ENCODE assay signal across 8 mouse cellular contexts in genomic region chr19:10555624-10556510, GRCm38 (mm10). TPM values are rescaled to one million over a fixed set of nuclear protein-coding genes. Genes with fewer than 3 reads are reported as not detected.
DNase-seq lines count a peak whose midpoint lies in the region; ATAC-seq and TF ChIP-seq lines count a peak whose summit lies in the region.

Gene Tmem216, minus strand, starts transcription at chr19:10556238.

- H3K79me2 ChIP-seq in C2C12 (ENCODE audit: control insufficient read depth, insufficient read depth): peaks cover 5% of the 10 kb centered on the region

- peak within 1 kb of the TSS; percentile 40 for H3ac ChIP-seq in C2C12 (ENCODE audit: control insufficient read depth, insufficient read length, low read depth)

- H3K4me2 ChIP-seq in heart, embryonic 12.5 days: peak within 1 kb of the TSS; percentile 81
- H3K4me2 ChIP-seq in liver, embryonic 12.5 days: peak within 1 kb of the TSS; percentile 92
- H3K4me2 ChIP-seq in stomach, embryonic 15.5 days: peak within 1 kb of the TSS; percentile 65

- H3K9me3 ChIP-seq in erythroblast, embryonic 14.5 days (ENCODE audit: control insufficient read depth, low read length): no peaks in the 10 kb centered on the region
- H3K9me3 ChIP-seq in heart, embryonic 12.5 days (replicated peaks): no peaks in the 10 kb centered on the region
- H3K9me3 ChIP-seq in liver, embryonic 12.5 days (replicated peaks): no peaks in the 10 kb centered on the region
- H3K9me3 ChIP-seq in stomach, embryonic 15.5 days: no peaks in the 10 kb centered on the region

- peak within 1 kb of the TSS; percentile 77 for H3K27ac ChIP-seq in heart, embryonic 12.5 days (ENCODE audit: poor library complexity, severe bottlenecking)
- H3K27ac ChIP-seq in liver, embryonic 12.5 days: peak within 1 kb of the TSS; percentile 81
- H3K27ac ChIP-seq in stomach, embryonic 15.5 days: peak within 1 kb of the TSS; percentile 71

- peaks cover 26% of the 10 kb centered on the region for H3K4me1 ChIP-seq in erythroblast, embryonic 14.5 days (ENCODE audit: control insufficient read depth)
- H3K4me1 ChIP-seq in heart, embryonic 12.5 days (replicated peaks): peaks cover 17% of the 10 kb centered on the region
- peaks cover 25% of the 10 kb centered on the region for H3K4me1 ChIP-seq in liver, embryonic 12.5 days
- H3K4me1 ChIP-seq in stomach, embryonic 15.5 days: 0 out of 2 replicates have a peak, but pooled peaks cover 7% of the 10 kb centered on the region

- peak; percentile 96 for ATAC-seq in heart, embryonic 12.5 days (ENCODE audit: insufficient number of reproducible peaks, low FRiP score)
- ATAC-seq in liver, embryonic 12.5 days: peak; percentile 99
- peak; percentile 99 for ATAC-seq in stomach, embryonic 15.5 days (ENCODE audit: insufficient read depth, low FRiP score, low read depth)

- no peaks in the 10 kb centered on the region for H3K79me3 ChIP-seq in C2C12 (ENCODE audit: low read depth)

- TF ChIP-seq CTCF in C2C12 (IDR thresholded peaks at IDR 0.05; ENCODE audit: control insufficient read depth, insufficient read depth, insufficient read length): no peak
- TF ChIP-seq CTCF in brain, embryonic 14.5 days (IDR thresholded peaks at IDR 0.05; ENCODE audit: borderline replicate concordance, extremely low read depth, insufficient read depth, insufficient read length): no peak

- 1% methylated on average over 43 of the region's 43 CpGs for WGBS in heart, embryonic 12.5 days
- 3% methylated on average over 43 of the region's 43 CpGs for WGBS in liver, embryonic 12.5 days (ENCODE audit: insufficient replicate concordance)
- WGBS in stomach, embryonic 15.5 days: under 1% methylated on average over 43 of the region's 43 CpGs

- H3K4me3 ChIP-seq in C2C12 (ENCODE audit: insufficient read depth, poor library complexity, severe bottlenecking): peak within 1 kb of the TSS; percentile 63
- H3K4me3 ChIP-seq in erythroblast, embryonic 14.5 days (replicated peaks): peak within 1 kb of the TSS; percentile 80
- H3K4me3 ChIP-seq in heart, embryonic 12.5 days: peak within 1 kb of the TSS; percentile 76
- H3K4me3 ChIP-seq in liver, embryonic 12.5 days: peak within 1 kb of the TSS; percentile 77
- peak within 1 kb of the TSS; percentile 74 for H3K4me3 ChIP-seq in stomach, embryonic 15.5 days (replicated peaks)

- peaks cover 17% of the 10 kb centered on the region for H3K36me3 ChIP-seq in C2C12 (ENCODE audit: control insufficient read depth, insufficient read depth)
- peaks cover 11% of the 10 kb centered on the region for H3K36me3 ChIP-seq in erythroblast, embryonic 14.5 days (ENCODE audit: control insufficient read depth)
- peaks cover 24% of the 10 kb centered on the region for H3K36me3 ChIP-seq in heart, embryonic 12.5 days
- peaks cover 18% of the 10 kb centered on the region for H3K36me3 ChIP-seq in liver, embryonic 12.5 days
- H3K36me3 ChIP-seq in stomach, embryonic 15.5 days: peaks cover 13% of the 10 kb centered on the region

- H3K27me3 ChIP-seq in C2C12 (ENCODE audit: control insufficient read depth, insufficient read depth, insufficient read length): no peaks in the 10 kb centered on the region
- H3K27me3 ChIP-seq in erythroblast, embryonic 14.5 days (ENCODE audit: control insufficient read depth): no peaks in the 10 kb centered on the region
- no peaks in the 10 kb centered on the region for H3K27me3 ChIP-seq in heart, embryonic 12.5 days (replicated peaks)
- no peaks in the 10 kb centered on the region for H3K27me3 ChIP-seq in liver, embryonic 12.5 days (replicated peaks)
- H3K27me3 ChIP-seq in stomach, embryonic 15.5 days (replicated peaks): no peaks in the 10 kb centered on the region

- peak; percentile 95 for DNase-seq in brain, embryonic 14.5 days (ENCODE audit: low read depth)
- peak; percentile 91 for DNase-seq in kidney, postnatal 10 days
- DNase-seq in natural killer cell, adult 2 months (ENCODE audit: low spot score in 2 of 2): peak; percentile 70 to 81

- peak; percentile 58; the same call in 1 of the 2 replicates for TF ChIP-seq POLR2A in brain, embryonic 14.5 days (IDR thresholded peaks at IDR 0.05; ENCODE audit: borderline replicate concordance, extremely low read depth, insufficient read depth, insufficient read length, poor library complexity, severe bottlenecking)

- peak within 1 kb of the TSS; percentile 79 for H3K9ac ChIP-seq in heart, embryonic 12.5 days
- H3K9ac ChIP-seq in liver, embryonic 12.5 days: peak within 1 kb of the TSS; percentile 79
- H3K9ac ChIP-seq in stomach, embryonic 15.5 days: peak within 1 kb of the TSS; percentile 46

TF ChIP-seq in C2C12, 6 proteins besides CTCF, POLR2A, EP300 and RAD21:
- TF ChIP-seq FOSL1 (IDR thresholded peaks at IDR 0.05; ENCODE audit: insufficient read depth, low read length, poor library complexity, severe bottlenecking): no peak
- peak; percentile 70 for TF ChIP-seq MAX (IDR thresholded peaks at IDR 0.05)
- no peak for TF ChIP-seq MYOD1 (IDR thresholded peaks at IDR 0.05; ENCODE audit: control insufficient read depth, insufficient read length, low read depth)
- no peak for TF ChIP-seq CEBPB (IDR thresholded peaks at IDR 0.05; ENCODE audit: low read depth)
- TF ChIP-seq MYOG (IDR thresholded peaks at IDR 0.05; ENCODE audit: control insufficient read depth, extremely low read depth, insufficient read length): no peak

RNA-seq across cellular contexts. Expression of gene Tmem216, which starts in this region (rescaled TPM):
- 25.2 TPM for polyA plus RNA-seq in C2C12 (2012; fragmentation: generic; extraction: Trizol)
- 40.9 and 74.9 TPM in 2 replicates for polyA plus RNA-seq in brain, embryonic 14.5 days (2012; rRNA removed)
- polyA plus RNA-seq in erythroblast, embryonic 14.5 days (2012): 0.13 and 0.14 TPM in 2 replicates
- 17.8 and 20.0 TPM in 2 replicates for polyA plus RNA-seq in heart, embryonic 12.5 days (2016; fragmentation: Nextera tagmentation; extraction: Ambion mirVana)
- polyA plus RNA-seq in liver, embryonic 12.5 days (2016; fragmentation: Nextera tagmentation; extraction: Ambion mirVana): 14.9 and 18.2 TPM in 2 replicates
- polyA plus RNA-seq in stomach, embryonic 15.5 days (2015; fragmentation: Nextera tagmentation; extraction: Ambion mirVana): 36.0 and 36.6 TPM in 2 replicates

Comparison
In these comparisons a context has a peak if more than half of its experiments do, and no peak if none do; other contexts are left out.
1. Peak in every context shown above with its lines: DNase-seq, ATAC-seq, H3K4me3 ChIP-seq and H3K27ac ChIP-seq.
2. RNA of gene Tmem216 (polyA plus RNA-seq): 40.9 to 74.9 TPM in brain, embryonic 14.5 days, 36.0 to 36.6 TPM in stomach, embryonic 15.5 days, 25.2 TPM in C2C12 (single experiment), 17.8 to 20.0 TPM in heart, embryonic 12.5 days and 14.9 to 18.2 TPM in liver, embryonic 12.5 days; 0.13 to 0.14 TPM in erythroblast, embryonic 14.5 days; every median in the first group is over 10 times any median in the second.